Mouse (Mus musculus): ENCODE measurements at regions not wholly inside any gene's neighbourhood (a gene's known extent, or its start where the extent isn't known, plus 50 kb on each side); places are given as distances from the start of the nearest gene placed in this dataset.

GRCm38 (mm10) chr14:46302601-46303000 lies 76.6 kb upstream of the Gm15217 start:
- DNase-seq = peak; percentile 12 to 30

GRCm38 (mm10) chr14:46305267-46305666 lies 73.9 kb upstream of the Gm15217 start:
- DNase-seq = peak; percentile 8 to 15

- DNase-seq = peak; percentile 47 to 63
These were observed 66.2 kb upstream of the Gm15217 start for GRCm38 (mm10) chr14:46313064-46313463.

GRCm38 (mm10) chr14:46316521-46316920 lies 62.7 kb upstream of the Gm15217 start:
- peak; percentile 43 to 57 for DNase-seq

GRCm38 (mm10) chr14:46317406-46318045 lies 61.7 kb upstream of the Gm15217 start:
- peak; percentile 54 to 80 for DNase-seq

- no peak for DNase-seq
These were observed 51.1 kb upstream of the Gm15217 start for GRCm38 (mm10) chr14:46328064-46328463.
